Mouse (Mus musculus): ENCODE measurements around the gene Tenm3. TPM values are rescaled to one million over a fixed set of nuclear protein-coding genes. Genes with fewer than 3 reads are reported as not detected.

The Tenm3 gene
- polyA plus RNA-seq, 1 experiment = 2.3 TPM

- H3K4me1 ChIP-seq (replicated peaks; ENCODE audit: control insufficient read depth, insufficient read depth, low read length) = no peaks in the 10 kb centered on the region
- TF ChIP-seq POLR2A (IDR thresholded peaks at IDR 0.05; ENCODE audit: control insufficient read depth, extremely low read depth, insufficient read depth, low read length, poor library complexity) (no peak), CTCF (IDR thresholded peaks at IDR 0.05; ENCODE audit: borderline replicate concordance, control insufficient read depth, extremely low read depth, insufficient read depth, low read length, poor library complexity) (no peak)
- H3K27me3 ChIP-seq (ENCODE audit: control insufficient read depth, insufficient read depth, low read length) = no peaks in the 10 kb centered on the region
- no peaks in the 10 kb centered on the region for H3K36me3 ChIP-seq (ENCODE audit: control insufficient read depth, insufficient read depth, low read length)
- DNase-seq = no peak
- no peak overlapping the region for H3K27ac ChIP-seq (ENCODE audit: control insufficient read depth, insufficient read depth, low read length)
- 92% methylated on average over 7 of the region's 7 CpGs for WGBS
- H3K4me3 ChIP-seq (ENCODE audit: control insufficient read depth, insufficient read depth, low read length) = no peak overlapping the region
These were observed 610.8 kb downstream of the Tenm3 start for GRCm38 (mm10) chr8:48232927-48233326.

DNA sequence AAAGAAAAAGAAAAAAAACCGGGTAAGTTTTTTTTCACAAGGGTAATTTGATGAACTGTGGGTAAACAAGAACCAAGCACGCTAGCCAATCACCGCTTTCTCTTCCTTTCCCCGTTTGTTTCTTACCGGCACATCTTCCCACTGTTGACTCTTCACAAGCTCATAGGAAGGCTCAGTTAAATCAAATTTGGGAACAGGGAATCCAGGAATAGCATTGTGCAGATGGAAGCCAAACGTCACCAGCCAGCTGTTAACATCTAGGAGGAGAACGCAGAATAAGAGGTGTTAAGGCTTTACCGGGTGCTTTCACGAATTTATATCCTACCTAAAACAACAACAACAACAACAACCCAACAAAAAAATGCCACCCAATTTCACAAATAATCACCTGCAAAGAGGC, 611.9 kb downstream of the Tenm3 start:
- Histone ChIP-seq H3K36me3 (ENCODE audit: control insufficient read depth, insufficient read depth, low read length) (no peaks in the 10 kb centered on the region), H3K27me3 (ENCODE audit: control insufficient read depth, insufficient read depth, low read length) (no peaks in the 10 kb centered on the region), H3K27ac (ENCODE audit: control insufficient read depth, insufficient read depth, low read length) (no peak overlapping the region), H3K4me1 (replicated peaks; ENCODE audit: control insufficient read depth, insufficient read depth, low read length) (no peaks in the 10 kb centered on the region), H3K4me3 (ENCODE audit: control insufficient read depth, insufficient read depth, low read length) (no peak overlapping the region)
- 86% methylated on average over 9 of the region's 9 CpGs for WGBS
- TF ChIP-seq POLR2A (IDR thresholded peaks at IDR 0.05; ENCODE audit: control insufficient read depth, extremely low read depth, insufficient read depth, low read length, poor library complexity) (no peak), CTCF (IDR thresholded peaks at IDR 0.05; ENCODE audit: borderline replicate concordance, control insufficient read depth, extremely low read depth, insufficient read depth, low read length, poor library complexity) (no peak)
- no peak for DNase-seq

DNA sequence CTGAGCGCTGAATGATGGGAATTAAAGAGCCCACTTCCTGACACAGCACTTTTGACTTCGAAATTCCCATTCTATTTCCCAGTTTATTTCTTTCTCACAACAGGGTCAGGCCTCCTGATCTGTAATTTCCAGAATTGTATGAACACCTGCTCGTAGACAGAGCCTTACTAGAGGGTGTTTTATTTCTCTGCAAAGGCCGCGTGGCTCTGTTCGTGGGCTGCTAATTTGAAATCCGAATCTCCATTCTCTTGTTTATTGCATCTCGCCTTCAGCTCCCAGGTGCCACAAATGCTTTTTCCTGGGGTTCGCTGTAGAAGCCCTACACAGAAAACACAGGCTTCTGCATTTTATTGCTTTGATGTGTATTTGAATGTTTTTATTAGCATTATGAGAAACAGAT, 612.4 kb downstream of the Tenm3 start:
- Histone ChIP-seq H3K4me1 (replicated peaks; ENCODE audit: control insufficient read depth, insufficient read depth, low read length) (no peaks in the 10 kb centered on the region), H3K36me3 (ENCODE audit: control insufficient read depth, insufficient read depth, low read length) (no peaks in the 10 kb centered on the region), H3K27ac (ENCODE audit: control insufficient read depth, insufficient read depth, low read length) (no peak overlapping the region), H3K4me3 (ENCODE audit: control insufficient read depth, insufficient read depth, low read length) (no peak overlapping the region), H3K27me3 (ENCODE audit: control insufficient read depth, insufficient read depth, low read length) (no peaks in the 10 kb centered on the region)
- TF ChIP-seq CTCF (IDR thresholded peaks at IDR 0.05; ENCODE audit: borderline replicate concordance, control insufficient read depth, extremely low read depth, insufficient read depth, low read length, poor library complexity) (no peak), POLR2A (IDR thresholded peaks at IDR 0.05; ENCODE audit: control insufficient read depth, extremely low read depth, insufficient read depth, low read length, poor library complexity) (no peak)
- no peak for DNase-seq
- WGBS = 85% methylated on average over 9 of the region's 9 CpGs

GRCm38 (mm10) chr8:48228676-48229075, 615.1 kb downstream of the Tenm3 start:
- Histone ChIP-seq H3K4me1 (replicated peaks; ENCODE audit: control insufficient read depth, insufficient read depth, low read length) (no peaks in the 10 kb centered on the region), H3K27me3 (ENCODE audit: control insufficient read depth, insufficient read depth, low read length) (no peaks in the 10 kb centered on the region), H3K4me3 (ENCODE audit: control insufficient read depth, insufficient read depth, low read length) (no peak overlapping the region), H3K36me3 (ENCODE audit: control insufficient read depth, insufficient read depth, low read length) (no peaks in the 10 kb centered on the region), H3K27ac (ENCODE audit: control insufficient read depth, insufficient read depth, low read length) (no peak overlapping the region)
- TF ChIP-seq POLR2A (IDR thresholded peaks at IDR 0.05; ENCODE audit: control insufficient read depth, extremely low read depth, insufficient read depth, low read length, poor library complexity) (no peak), CTCF (IDR thresholded peaks at IDR 0.05; ENCODE audit: borderline replicate concordance, control insufficient read depth, extremely low read depth, insufficient read depth, low read length, poor library complexity) (no peak)
- DNase-seq = no peak
- WGBS = 98% methylated on average over 35 of the region's 35 CpGs

DNA sequence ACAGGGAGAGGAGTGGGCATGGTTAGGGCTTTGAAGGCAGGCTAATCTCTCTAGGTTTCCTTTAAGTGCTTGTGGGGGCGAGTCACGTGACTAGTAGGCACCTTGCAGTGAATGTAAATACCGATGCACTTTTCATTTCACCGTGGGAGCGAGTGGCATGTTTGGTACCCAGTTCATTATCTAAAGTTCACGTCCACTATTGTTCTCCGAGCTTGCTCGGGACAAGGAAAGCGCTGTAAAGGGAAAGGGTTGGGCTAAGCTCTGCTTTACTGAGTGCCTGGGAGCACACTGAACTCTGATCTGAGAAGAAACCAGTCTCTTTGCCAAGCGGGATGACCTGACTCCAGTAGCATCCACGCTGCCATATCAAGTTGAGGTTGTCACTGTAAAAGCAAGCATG, 619.0 kb downstream of the Tenm3 start:
- Histone ChIP-seq H3K27ac (ENCODE audit: control insufficient read depth, insufficient read depth, low read length) (no peak overlapping the region), H3K36me3 (ENCODE audit: control insufficient read depth, insufficient read depth, low read length) (no peaks in the 10 kb centered on the region), H3K27me3 (ENCODE audit: control insufficient read depth, insufficient read depth, low read length) (no peaks in the 10 kb centered on the region), H3K4me3 (ENCODE audit: control insufficient read depth, insufficient read depth, low read length) (no peak overlapping the region), H3K4me1 (replicated peaks; ENCODE audit: control insufficient read depth, insufficient read depth, low read length) (no peaks in the 10 kb centered on the region)
- WGBS = 57% methylated on average over 11 of the region's 11 CpGs
- DNase-seq = no peak
- no peak for TF ChIP-seq CTCF (IDR thresholded peaks at IDR 0.05; ENCODE audit: borderline replicate concordance, control insufficient read depth, extremely low read depth, insufficient read depth, low read length, poor library complexity)
- TF ChIP-seq POLR2A (IDR thresholded peaks at IDR 0.05; ENCODE audit: control insufficient read depth, extremely low read depth, insufficient read depth, low read length, poor library complexity) = no peak

DNA sequence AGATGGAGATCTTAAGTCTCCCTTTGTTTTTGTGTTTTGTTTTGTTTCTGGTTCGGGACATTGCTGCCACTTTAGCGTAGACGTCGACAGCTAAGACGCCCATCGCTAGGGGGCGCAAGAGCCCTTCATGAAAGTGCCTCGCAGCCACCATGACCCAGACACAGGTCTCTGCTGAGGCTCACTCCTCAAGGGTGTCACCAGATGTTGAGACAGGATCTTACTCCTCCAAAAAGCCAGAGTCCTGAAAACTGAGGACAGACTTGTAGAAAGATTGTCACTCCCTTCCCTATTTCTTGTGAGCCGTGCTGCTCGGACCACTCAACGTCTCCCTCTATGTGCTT, 621.4 kb downstream of the Tenm3 start:
- Histone ChIP-seq H3K36me3 (ENCODE audit: control insufficient read depth, insufficient read depth, low read length) (no peaks in the 10 kb centered on the region), H3K27me3 (ENCODE audit: control insufficient read depth, insufficient read depth, low read length) (no peaks in the 10 kb centered on the region), H3K4me1 (replicated peaks; ENCODE audit: control insufficient read depth, insufficient read depth, low read length) (no peaks in the 10 kb centered on the region), H3K27ac (ENCODE audit: control insufficient read depth, insufficient read depth, low read length) (no peak overlapping the region), H3K4me3 (ENCODE audit: control insufficient read depth, insufficient read depth, low read length) (no peak overlapping the region)
- TF ChIP-seq CTCF (IDR thresholded peaks at IDR 0.05; ENCODE audit: borderline replicate concordance, control insufficient read depth, extremely low read depth, insufficient read depth, low read length, poor library complexity) = peak; percentile 46; the same call in 1 of the 2 replicates
- no peak for TF ChIP-seq POLR2A (IDR thresholded peaks at IDR 0.05; ENCODE audit: control insufficient read depth, extremely low read depth, insufficient read depth, low read length, poor library complexity)
- peak; percentile 58 for DNase-seq
- WGBS = 20% methylated on average over 11 of the region's 11 CpGs

DNA sequence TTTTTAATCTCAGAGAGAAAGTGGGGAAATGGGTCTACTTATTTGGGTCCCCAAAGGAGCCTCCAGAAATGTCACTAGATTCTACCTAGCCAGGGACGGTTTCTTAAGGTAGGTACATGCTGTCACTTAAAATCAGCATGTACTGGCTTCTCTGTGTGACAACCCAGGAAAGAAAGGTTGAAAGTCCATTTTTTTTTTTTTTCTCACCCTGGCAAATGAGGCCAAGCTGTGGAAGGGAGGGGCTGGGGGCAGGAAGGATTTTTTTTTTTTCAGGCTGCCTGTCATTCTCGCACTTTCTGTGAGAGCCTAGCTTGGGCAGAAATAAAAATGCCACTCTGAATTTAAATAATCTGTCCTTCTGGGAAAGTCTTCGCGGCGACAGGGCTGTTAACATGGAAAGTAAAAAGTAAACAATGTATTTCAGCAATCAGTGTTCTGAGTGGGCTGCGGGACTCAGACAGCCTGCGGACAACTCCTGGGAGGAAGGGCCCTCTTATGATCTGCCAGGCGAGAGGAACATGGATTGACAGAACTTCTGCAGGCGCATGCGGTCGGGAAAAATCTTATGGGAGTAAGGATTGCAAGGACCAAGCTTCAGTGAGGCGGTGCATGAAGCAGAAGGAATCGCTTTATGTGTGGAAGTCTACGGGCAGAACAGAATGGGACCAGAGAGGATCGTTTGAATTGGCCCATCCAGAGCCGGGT, 621.9 kb downstream of the Tenm3 start:
- H3K4me3 ChIP-seq (ENCODE audit: control insufficient read depth, insufficient read depth, low read length) = no peak overlapping the region
- 26% methylated on average over 16 of the region's 16 CpGs for WGBS

More for the DNA sequence above, 621.9 kb downstream of the Tenm3 start:
- Histone ChIP-seq H3K4me1 (replicated peaks; ENCODE audit: control insufficient read depth, insufficient read depth, low read length) (no peaks in the 10 kb centered on the region), H3K27ac (ENCODE audit: control insufficient read depth, insufficient read depth, low read length) (no peak overlapping the region), H3K27me3 (ENCODE audit: control insufficient read depth, insufficient read depth, low read length) (no peaks in the 10 kb centered on the region), H3K36me3 (ENCODE audit: control insufficient read depth, insufficient read depth, low read length) (no peaks in the 10 kb centered on the region)
- DNase-seq = no peak
- no peak for TF ChIP-seq CTCF (IDR thresholded peaks at IDR 0.05; ENCODE audit: borderline replicate concordance, control insufficient read depth, extremely low read depth, insufficient read depth, low read length, poor library complexity)
- no peak for TF ChIP-seq POLR2A (IDR thresholded peaks at IDR 0.05; ENCODE audit: control insufficient read depth, extremely low read depth, insufficient read depth, low read length, poor library complexity)

Data from thymus, adult 2 months (tissue).